Mouse (Mus musculus) left cerebral cortex, adult 2 months (tissue): ENCODE results near the gene Daam1. TPM values are rescaled to one million over a fixed set of nuclear protein-coding genes. Genes with fewer than 3 reads are reported as not detected.
A peak's percentile ranks its signal among the peaks of the same experiment; 100 is the strongest.

Source experiments
- DNase-seq, 2 experiments: peaks; one replicate each; pipeline ENCODE4 v3.0.0; 2021 to 2022; ENCODE audit warnings: low spot score in 2 of 2, mixed read lengths in 1 of 2; ENCODE audit errors: extremely low spot score in 1 of 2
- H3K27ac ChIP-seq: fragments of 200-600 bp; 2 replicates; pipeline ENCODE4 v1.8.1; 2022
- H3K4me3 ChIP-seq: fragments of 200-600 bp; 2 replicates; pipeline ENCODE4 v1.8.1; 2022
- CTCF ChIP-seq: fragments of 200-600 bp; IDR thresholded peaks from 2 replicates; pipeline ENCODE4 v1.8.1; 2022; ENCODE audit warnings: antibody characterized with exemption, mild to moderate bottlenecking, moderate library complexity
- intact Hi-C: fragments of 180-260 bp; cut with DNase I; formaldehyde crosslinking; loops from one replicate; pipeline ENCODE4 v1.15.1; 2025
- total RNA-seq, 2 experiments: library from RNA; stranded (reverse); gene quantifications; 2 replicates each; pipeline ENCODE4 v1.2.3; 2021

The Daam1 gene
- total RNA-seq, 2 experiments from 2014 or later: 48.0 to 55.0 TPM

DNA sequence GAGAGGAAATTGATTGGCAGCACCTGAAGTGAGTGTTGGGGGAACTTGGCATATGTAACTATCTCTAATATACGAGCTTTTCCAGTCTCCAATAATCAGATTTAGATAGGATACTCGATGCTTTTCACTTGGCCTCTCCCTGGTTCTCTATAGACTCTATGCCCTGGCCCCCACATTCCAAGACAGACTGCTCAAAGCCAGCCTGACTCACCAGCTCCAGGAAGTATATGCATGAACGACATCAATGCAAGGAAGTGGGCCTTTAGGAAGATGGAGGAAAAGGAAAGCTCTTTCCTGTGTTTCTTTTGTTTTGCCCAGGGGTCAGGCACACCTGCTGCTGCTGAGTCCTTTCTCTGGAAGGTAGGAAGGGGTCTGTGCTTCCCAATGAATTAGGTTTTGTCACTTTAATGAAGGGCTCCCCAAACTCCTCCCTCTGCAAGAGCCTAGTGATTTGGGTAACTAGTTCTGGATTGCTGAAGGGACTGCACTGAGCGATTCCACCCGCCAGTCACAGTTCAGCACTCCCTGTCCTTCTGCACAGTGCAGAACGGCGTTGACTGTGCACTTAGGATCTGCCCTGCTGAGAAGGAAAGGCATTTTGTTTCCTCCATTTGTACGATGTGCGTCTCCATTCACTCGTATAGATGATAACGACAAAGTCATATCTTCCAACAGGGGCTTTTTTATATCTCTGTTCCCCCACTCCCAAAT, 95.3 kb downstream of the Daam1 start:
- no peak for TF ChIP-seq CTCF
- H3K27ac ChIP-seq: no peak overlapping the region
- intact Hi-C loops: no loop called here
- DNase-seq: no peak
- no peak overlapping the region for H3K4me3 ChIP-seq

- DNase-seq: peak in 1 of 2 experiments; percentile 47
- intact Hi-C loops: no loop called here
- TF ChIP-seq CTCF: no peak
- Histone ChIP-seq H3K27ac (no peak overlapping the region), H3K4me3 (no peak overlapping the region)
Observed at GRCm38 (mm10) chr12:71928092-71928491, 97.2 kb downstream of the Daam1 start.

GRCm38 (mm10) chr12:71929876-71930275, 99.0 kb downstream of the Daam1 start:
- Histone ChIP-seq H3K4me3 (no peak overlapping the region), H3K27ac (no peak overlapping the region)
- no peak for DNase-seq
- no peak for TF ChIP-seq CTCF
- intact Hi-C loops: no loop called here

DNA sequence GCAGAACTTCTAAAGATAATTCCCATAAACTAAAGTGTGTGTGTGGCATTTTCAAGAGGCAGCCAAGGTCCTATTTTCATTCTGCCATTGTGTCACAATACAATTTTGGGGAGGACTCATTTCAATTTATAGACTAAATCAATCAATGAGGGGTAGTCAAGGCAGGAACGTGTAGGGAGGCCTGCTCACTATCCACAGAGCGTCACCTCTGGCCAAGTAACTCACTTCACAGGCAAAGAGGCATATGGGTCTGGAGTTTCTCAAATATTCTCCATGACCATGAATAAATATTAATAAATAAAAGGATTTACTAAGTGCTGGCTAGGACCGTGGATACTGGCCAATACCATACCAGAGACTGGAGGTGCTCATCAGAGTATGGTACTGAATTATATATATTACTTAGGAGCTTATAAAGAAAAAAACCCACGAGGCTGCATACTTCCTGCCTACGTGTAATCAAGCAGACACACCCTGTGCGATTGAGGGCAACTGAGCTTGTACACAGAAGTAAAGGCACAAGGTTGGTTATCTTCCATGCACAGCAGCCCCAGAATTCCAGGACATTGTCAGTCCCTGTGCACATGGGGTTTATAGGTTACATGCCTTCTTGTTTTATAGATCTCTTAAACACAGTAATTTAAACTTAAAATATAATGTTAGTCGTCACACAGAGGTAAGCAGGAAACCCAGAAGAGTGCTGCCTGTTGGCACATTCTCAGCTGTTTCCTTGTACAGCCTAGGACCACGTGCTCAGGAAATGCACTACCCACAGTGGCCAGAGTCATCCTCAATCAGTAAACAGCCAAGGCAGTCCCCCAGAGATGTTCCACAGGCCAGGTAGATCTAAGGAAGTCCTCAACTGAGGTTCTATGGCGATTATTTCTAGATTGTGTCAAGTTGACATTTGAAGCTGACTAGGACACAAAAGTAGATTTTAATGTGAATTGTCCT, 101.8 kb downstream of the Daam1 start:
- no peak overlapping the region for H3K27ac ChIP-seq
- no peak overlapping the region for H3K4me3 ChIP-seq
- intact Hi-C loops: no loop called here
- no peak for DNase-seq
- no peak for TF ChIP-seq CTCF

DNA sequence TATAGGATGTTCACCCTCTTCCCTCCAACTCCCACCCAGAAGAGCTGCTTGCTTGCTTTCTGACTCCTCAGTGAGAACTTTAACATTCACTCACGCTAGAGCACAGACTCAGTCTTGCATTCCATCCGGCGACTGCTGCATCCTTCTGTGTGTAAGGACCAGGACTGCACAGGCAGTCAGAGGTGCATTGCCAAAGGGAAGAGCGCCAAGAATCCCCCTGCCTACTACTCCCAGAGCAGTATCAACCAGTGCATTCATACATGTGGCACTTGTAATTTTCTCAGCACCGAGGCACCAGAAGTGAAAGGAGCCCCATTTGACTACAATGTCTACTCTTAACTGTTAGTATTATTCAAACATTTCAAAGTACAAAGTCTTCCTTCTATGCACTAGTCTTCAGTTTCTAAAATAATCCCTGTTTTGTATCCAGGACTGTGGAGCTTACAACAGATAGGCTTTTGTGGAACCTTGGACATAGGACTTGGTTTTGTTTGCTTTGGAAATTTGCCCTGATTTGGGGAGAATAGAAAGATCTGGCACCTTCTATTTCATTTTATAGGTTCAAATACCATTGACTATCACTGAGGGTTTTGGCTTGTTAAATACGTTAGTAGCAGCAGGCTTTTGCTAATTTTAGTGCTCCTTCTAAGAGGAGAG, 103.2 kb downstream of the Daam1 start:
- intact Hi-C loops: no loop called here
- DNase-seq: no peak
- TF ChIP-seq CTCF: no peak
- peak overlapping the region; percentile 25; the same call in 1 of the 2 replicates for H3K27ac ChIP-seq
- H3K4me3 ChIP-seq: no peak overlapping the region

- no peak for TF ChIP-seq CTCF
- intact Hi-C loops: no loop called here
- H3K27ac ChIP-seq: no peak overlapping the region
- H3K4me3 ChIP-seq: no peak overlapping the region
- DNase-seq: no peak
Observed at GRCm38 (mm10) chr12:71936636-71937035, 105.8 kb downstream of the Daam1 start.

GRCm38 (mm10) chr12:71938513-71938912, 107.6 kb downstream of the Daam1 start:
- no peak for TF ChIP-seq CTCF
- DNase-seq: no peak
- intact Hi-C loops: no loop called here
- Histone ChIP-seq H3K27ac (peak overlapping the region; percentile 54), H3K4me3 (no peak overlapping the region)

- no peak overlapping the region for H3K4me3 ChIP-seq
- intact Hi-C loops: no loop called here
- TF ChIP-seq CTCF: no peak
- DNase-seq: no peak
- no peak overlapping the region for H3K27ac ChIP-seq
Observed at GRCm38 (mm10) chr12:71941290-71941689, 110.4 kb downstream of the Daam1 start.

- no peak for TF ChIP-seq CTCF
- Histone ChIP-seq H3K4me3 (no peak overlapping the region), H3K27ac (no peak overlapping the region)
- intact Hi-C loops: no loop called here
- DNase-seq: no peak
Observed at GRCm38 (mm10) chr12:71943112-71943511, 112.2 kb downstream of the Daam1 start.

GRCm38 (mm10) chr12:71943646-71944045, 112.8 kb downstream of the Daam1 start:
- intact Hi-C loops: no loop called here
- Histone ChIP-seq H3K4me3 (no peak overlapping the region), H3K27ac (no peak overlapping the region)
- TF ChIP-seq CTCF: no peak
- DNase-seq: no peak

GRCm38 (mm10) chr12:71945844-71946243, 115.0 kb downstream of the Daam1 start:
- no peak overlapping the region for H3K27ac ChIP-seq
- H3K4me3 ChIP-seq: no peak overlapping the region
- intact Hi-C loops: loop anchor here (5.0 kb wide), 1 partner anchor 114 kb away; the partner anchor contains the start of gene Daam1
- DNase-seq: no peak
- TF ChIP-seq CTCF: no peak

DNA sequence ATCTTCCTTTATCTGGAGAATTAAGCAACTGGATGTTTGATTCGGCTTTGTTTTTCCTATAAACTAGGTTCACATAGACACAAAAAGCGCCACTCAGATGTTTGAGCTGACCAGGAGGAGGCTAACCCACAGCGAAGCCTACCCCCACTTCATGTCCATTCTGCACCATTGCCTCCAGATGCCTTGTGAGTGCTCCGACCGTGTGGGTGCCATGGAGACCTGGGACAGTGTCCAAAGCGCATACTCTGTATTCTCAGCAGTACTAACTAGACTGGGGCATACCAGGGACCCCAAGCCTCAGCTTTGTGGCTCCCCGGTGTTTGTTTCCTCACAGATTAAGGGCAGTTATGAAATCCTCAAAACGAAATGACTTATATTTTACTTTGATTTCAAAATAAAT, 115.6 kb downstream of the Daam1 start:
- intact Hi-C loops: loop anchor here (5.0 kb wide), 1 partner anchor 114 kb away; the partner anchor contains the start of gene Daam1
- Histone ChIP-seq H3K4me3 (no peak overlapping the region), H3K27ac (no peak overlapping the region)
- DNase-seq: no peak
- no peak for TF ChIP-seq CTCF
